In the genomic region with DNA sequence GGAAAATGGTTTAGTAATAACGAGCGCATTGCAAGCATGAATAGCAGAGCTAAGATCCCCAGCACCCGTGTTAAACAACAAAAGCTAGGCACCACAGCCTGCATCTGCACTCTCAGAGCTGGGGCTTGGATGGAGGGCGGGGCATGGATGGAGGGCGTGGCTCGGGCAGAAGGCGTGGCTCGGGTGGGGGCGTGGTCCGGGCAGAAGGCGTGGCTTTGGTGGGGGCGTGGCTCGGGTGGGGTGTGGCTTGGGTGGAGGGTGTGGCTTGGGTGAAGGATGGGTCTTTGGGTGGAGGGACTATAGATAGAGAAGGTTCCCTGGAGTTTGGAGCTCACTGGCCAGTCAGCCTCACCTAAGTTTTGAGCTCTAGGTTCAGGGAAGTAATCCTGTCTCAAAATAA, we compare ENCODE assay signal across 14 mouse cellular contexts. TPM values are rescaled to one million over a fixed set of nuclear protein-coding genes. Genes with fewer than 3 reads are reported as not detected.
A peak's percentile ranks its signal among the peaks of the same experiment; 100 is the strongest.
DNase-seq lines count a peak whose midpoint lies in the region; ATAC-seq lines count a peak whose summit lies in the region.
"Had no signal": no experiment of that assay in that cellular context is flagged by ENCODE, and none has a peak within 500 bp of the region (broad histone marks: within the 10 kb centered on the region; RNA-seq: fewer than 3 reads in every experiment).

No protein-coding gene starts in this region.

- H3K4me1 ChIP-seq in forebrain, embryonic 10.5 days = peaks cover 75% of the 10 kb centered on the region
- H3K4me1 ChIP-seq in forebrain, embryonic 16.5 days (replicated peaks; ENCODE audit: control insufficient read depth, insufficient read depth, low read length) = peaks cover 7% of the 10 kb centered on the region; the same call in 1 of the 2 replicates
- H3K4me1 ChIP-seq in midbrain, embryonic 12.5 days = peaks cover 45% of the 10 kb centered on the region
- peaks cover 52% of the 10 kb centered on the region for H3K4me1 ChIP-seq in midbrain, embryonic 16.5 days (ENCODE audit: control insufficient read depth, insufficient read depth, low read length)

- H3K27ac ChIP-seq in forebrain, embryonic 10.5 days = no peak overlapping the region
- no peak overlapping the region for H3K27ac ChIP-seq in forebrain, embryonic 16.5 days (ENCODE audit: low read length)
- 0 out of 2 replicates have a peak overlapping the region, but pooled peaks have one; percentile 2 for H3K27ac ChIP-seq in midbrain, embryonic 12.5 days (replicated peaks)
- H3K27ac ChIP-seq in midbrain, embryonic 16.5 days (ENCODE audit: low read length) = no peak overlapping the region
- H3K27ac ChIP-seq: embryonic facial prominence, embryonic 12.5 days; hindbrain, embryonic 12.5 days; kidney, postnatal 0 days; limb, embryonic 13.5 days had no signal

- peaks cover 5% of the 10 kb centered on the region for H3K9me3 ChIP-seq in forebrain, embryonic 10.5 days
- no peaks in the 10 kb centered on the region for H3K9me3 ChIP-seq in forebrain, embryonic 16.5 days (ENCODE audit: control insufficient read depth, low read length)
- no peaks in the 10 kb centered on the region for H3K9me3 ChIP-seq in midbrain, embryonic 12.5 days
- no peaks in the 10 kb centered on the region for H3K9me3 ChIP-seq in midbrain, embryonic 16.5 days (replicated peaks; ENCODE audit: control insufficient read depth, low read length, poor library complexity, severe bottlenecking)
- H3K9me3 ChIP-seq: embryonic facial prominence, embryonic 12.5 days; hindbrain, embryonic 12.5 days; limb, embryonic 13.5 days had no signal

- H3K4me2 ChIP-seq in forebrain, embryonic 16.5 days (ENCODE audit: low read length) = no peak overlapping the region
- H3K4me2 ChIP-seq in midbrain, embryonic 12.5 days (replicated peaks) = no peak overlapping the region
- H3K4me2 ChIP-seq in midbrain, embryonic 16.5 days (ENCODE audit: low read length) = no peak overlapping the region
- H3K4me2 ChIP-seq: embryonic facial prominence, embryonic 12.5 days; hindbrain, embryonic 12.5 days; limb, embryonic 13.5 days had no signal

- no peaks in the 10 kb centered on the region for H3K27me3 ChIP-seq in forebrain, embryonic 10.5 days (ENCODE audit: poor library complexity, severe bottlenecking)
- H3K27me3 ChIP-seq in forebrain, embryonic 16.5 days (replicated peaks; ENCODE audit: control insufficient read depth, insufficient read depth, low read length) = no peaks in the 10 kb centered on the region
- no peaks in the 10 kb centered on the region for H3K27me3 ChIP-seq in midbrain, embryonic 12.5 days
- H3K27me3 ChIP-seq in midbrain, embryonic 16.5 days (ENCODE audit: control insufficient read depth, insufficient read depth, low read depth, low read length) = no peaks in the 10 kb centered on the region
- H3K27me3 ChIP-seq: embryonic facial prominence, embryonic 12.5 days; hindbrain, embryonic 12.5 days; limb, embryonic 13.5 days had no signal

- no peak for ATAC-seq in forebrain, embryonic 16.5 days
- no peak for ATAC-seq in midbrain, embryonic 12.5 days (ENCODE audit: low FRiP score, low read depth)
- no peak for ATAC-seq in midbrain, embryonic 16.5 days
- ATAC-seq in erythroid progenitor cell, adult 5-6 weeks (replicated peaks; ENCODE audit: low FRiP score, poor library complexity, severe bottlenecking) = 0 out of 2 replicates have a peak, but pooled peaks have one; percentile 9

- peak; percentile 47 for DNase-seq in forebrain, embryonic 10.5 days (ENCODE audit: extremely low spot score, low spot score)
- peak; percentile 74 for DNase-seq in testis, postnatal 10 days (ENCODE audit: low spot score)
- DNase-seq in layer of hippocampus, adult 18-20 months (ENCODE audit: low spot score in 2 of 2) = no peak
- DNase-seq in kidney, adult 18-20 months = no peak
- DNase-seq: cerebellum, adult 9-10 months; lung, postnatal 10 days had no signal

- peaks cover 58% of the 10 kb centered on the region for H3K36me3 ChIP-seq in forebrain, embryonic 10.5 days (replicated peaks)
- H3K36me3 ChIP-seq in forebrain, embryonic 16.5 days (ENCODE audit: control insufficient read depth, insufficient read depth) = no peaks in the 10 kb centered on the region
- peaks cover 4% of the 10 kb centered on the region for H3K36me3 ChIP-seq in midbrain, embryonic 12.5 days
- no peaks in the 10 kb centered on the region for H3K36me3 ChIP-seq in midbrain, embryonic 16.5 days (ENCODE audit: control insufficient read depth, insufficient read depth, low read length)
- H3K36me3 ChIP-seq: hindbrain, embryonic 12.5 days had no signal

- H3K9ac ChIP-seq in forebrain, embryonic 16.5 days (replicated peaks; ENCODE audit: low read depth, low read length) = no peak overlapping the region
- no peak overlapping the region for H3K9ac ChIP-seq in midbrain, embryonic 12.5 days (replicated peaks)
- no peak overlapping the region for H3K9ac ChIP-seq in midbrain, embryonic 16.5 days (ENCODE audit: low read depth, low read length)
- H3K9ac ChIP-seq: embryonic facial prominence, embryonic 12.5 days; hindbrain, embryonic 12.5 days; limb, embryonic 13.5 days had no signal

- no peak overlapping the region for H3K4me3 ChIP-seq in forebrain, embryonic 10.5 days
- no peak overlapping the region for H3K4me3 ChIP-seq in forebrain, embryonic 16.5 days (replicated peaks; ENCODE audit: low read length)
- H3K4me3 ChIP-seq in midbrain, embryonic 12.5 days = no peak overlapping the region
- no peak overlapping the region for H3K4me3 ChIP-seq in midbrain, embryonic 16.5 days (ENCODE audit: low read depth, low read length)
- H3K4me3 ChIP-seq: embryonic facial prominence, embryonic 12.5 days; hindbrain, embryonic 12.5 days; limb, embryonic 13.5 days had no signal

- 84% methylated on average over 13 of the region's 13 CpGs for WGBS in forebrain, embryonic 10.5 days
- WGBS in forebrain, embryonic 16.5 days = 80% methylated on average over 13 of the region's 13 CpGs
- WGBS in midbrain, embryonic 12.5 days = 82% methylated on average over 13 of the region's 13 CpGs
- WGBS in midbrain, embryonic 16.5 days = 83% methylated on average over 13 of the region's 13 CpGs

RNA-seq across cellular contexts. Expression of a gene that starts 45.8 kb away (rescaled TPM):
- 96.2 and 105 TPM in 2 replicates for polyA plus RNA-seq in forebrain, embryonic 10.5 days (2016; fragmentation: Nextera tagmentation; extraction: Ambion mirVana)
- polyA plus RNA-seq in forebrain, embryonic 16.5 days (2015; fragmentation: Nextera tagmentation; extraction: Ambion mirVana) = 26.5 and 58.7 TPM in 2 replicates
- polyA plus RNA-seq in midbrain, embryonic 12.5 days (2016; fragmentation: Nextera tagmentation; extraction: Ambion mirVana) = 343 and 552 TPM in 2 replicates
- 824 and 1,080 TPM in 2 replicates for polyA plus RNA-seq in midbrain, embryonic 16.5 days (2015; fragmentation: Nextera tagmentation; extraction: Ambion mirVana)
- total RNA-seq in erythroid progenitor cell, adult 5-6 weeks (2015; ENCODE audit: low replicate concordance) = 8.4 and 22.3 TPM in 2 replicates
- 0.61 and 2.1 TPM in 2 replicates for total RNA-seq in erythroid progenitor cell, adult 5-6 weeks (2017; ENCODE audit: low replicate concordance)
- total RNA-seq in layer of hippocampus, adult 18-20 months (2021) = 10 to 100 TPM; 10.5 to 13.1 TPM

Comparison
In these comparisons a context has a peak if more than half of its experiments do, and no peak if none do; other contexts are left out.
1. DNase-seq: peak in forebrain, embryonic 10.5 days (single experiment) and testis, postnatal 10 days (single experiment); none in layer of hippocampus, adult 18-20 months (0 of 2) and kidney, adult 18-20 months (single experiment).